Mouse (Mus musculus) left cerebral cortex, postnatal 4 days (tissue): ENCODE measurements at regions not wholly inside any gene's neighbourhood (a gene's known extent, or its start where the extent isn't known, plus 50 kb on each side); places are given as distances from the start of the nearest gene placed in this dataset.
A peak's percentile ranks its signal among the peaks of the same experiment; 100 is the strongest.

Experiments used
- DNase-seq: peaks from one replicate; pipeline ENCODE4 v3.0.0-alpha.2; 2022
- intact Hi-C: fragments of 180-260 bp; cut with DNase I; formaldehyde crosslinking; loops from one replicate; pipeline ENCODE4 v1.15.1; 2025

- DNase-seq: no peak
- intact Hi-C loops: no loop called here
These were observed 317.1 kb downstream of the Fam84a start for GRCm38 (mm10) chr12:13834723-13835122.

- DNase-seq: no peak
- intact Hi-C loops: no loop called here
These were observed 326.0 kb downstream of the Fam84a start for GRCm38 (mm10) chr12:13825899-13826298.

GRCm38 (mm10) chr12:13815500-13815899 is 336.4 kb downstream of the Fam84a start:
- no peak for DNase-seq
- intact Hi-C loops: no loop called here

- DNase-seq: peak; percentile 18
- intact Hi-C loops: no loop called here
These were observed 341.7 kb downstream of the Fam84a start for GRCm38 (mm10) chr12:13810155-13810515.

GRCm38 (mm10) chr12:13809291-13810154 is 342.3 kb downstream of the Fam84a start:
- intact Hi-C loops: no loop called here
- no peak for DNase-seq

- DNase-seq: no peak
- intact Hi-C loops: no loop called here
These were observed 372.1 kb downstream of the Fam84a start for GRCm38 (mm10) chr12:13779752-13780151.

GRCm38 (mm10) chr12:13776687-13777086 is 375.2 kb downstream of the Fam84a start:
- no peak for DNase-seq
- intact Hi-C loops: no loop called here

- DNase-seq: no peak
- intact Hi-C loops: no loop called here
These were observed 382.2 kb downstream of the Fam84a start for GRCm38 (mm10) chr12:13769696-13770095.

GRCm38 (mm10) chr12:13769156-13769555 is 382.7 kb downstream of the Fam84a start:
- no peak for DNase-seq
- intact Hi-C loops: no loop called here

- intact Hi-C loops: no loop called here
- DNase-seq: peak; percentile 51
These were observed 385.4 kb downstream of the Fam84a start for GRCm38 (mm10) chr12:13766486-13766885.

- DNase-seq: no peak
- intact Hi-C loops: no loop called here
These were observed 398.0 kb downstream of the Fam84a start for GRCm38 (mm10) chr12:13753878-13754277.

GRCm38 (mm10) chr12:13744323-13744931 is 407.4 kb downstream of the Fam84a start:
- DNase-seq: no peak
- intact Hi-C loops: no loop called here

- DNase-seq: no peak
- intact Hi-C loops: no loop called here
These were observed 421.8 kb downstream of the Fam84a start for GRCm38 (mm10) chr12:13729901-13730637.

- no peak for DNase-seq
- intact Hi-C loops: no loop called here
These were observed 422.9 kb downstream of the Fam84a start for GRCm38 (mm10) chr12:13728986-13729385.

GRCm38 (mm10) chr12:13724511-13724910 is 427.3 kb downstream of the Fam84a start:
- intact Hi-C loops: no loop called here
- no peak for DNase-seq

GRCm38 (mm10) chr12:13709806-13710205 is 440.9 kb downstream of the Nbas start:
- no peak for DNase-seq
- intact Hi-C loops: no loop called here

- DNase-seq: no peak
- intact Hi-C loops: no loop called here
These were observed 438.8 kb downstream of the Nbas start for GRCm38 (mm10) chr12:13707747-13708146.

- DNase-seq: peak; percentile 41
- intact Hi-C loops: no loop called here
These were observed 437.6 kb downstream of the Nbas start for GRCm38 (mm10) chr12:13706510-13706909.

- no peak for DNase-seq
These were observed 434.7 kb downstream of the Nbas start for GRCm38 (mm10) chr12:13703604-13704003.

GRCm38 (mm10) chr12:13699858-13700257 is 430.9 kb downstream of the Nbas start:
- intact Hi-C loops: no loop called here
- DNase-seq: no peak

More at GRCm38 (mm10) chr12:13703604-13704003, 434.7 kb downstream of the Nbas start:
- intact Hi-C loops: no loop called here

- intact Hi-C loops: no loop called here
- DNase-seq: no peak
These were observed 429.9 kb downstream of the Nbas start for GRCm38 (mm10) chr12:13698834-13699233.
